Mouse (Mus musculus): ENCODE data around the gene Pttg1.
A peak's percentile ranks its signal among the peaks of the same experiment; 100 is the strongest.

Pttg1 gene

GRCm38 (mm10) chr11:43425824-43426413 is at the start of gene Pttg1:
Pttg1 (minus strand) TSS chr11:43426251.
- peak; percentile 64 to 81 for DNase-seq (ENCODE audit: low spot score in 2 of 2)

GRCm38 (mm10) chr11:43474225-43474774 is 48.2 kb upstream of the Pttg1 start, which contains the start of gene C1qtnf2:
C1qtnf2 (plus strand) TSS chr11:43474276.
- peak; percentile 32 to 60 for DNase-seq (ENCODE audit: low spot score in 2 of 2)

- no peak for DNase-seq (ENCODE audit: low spot score in 2 of 2)
These were observed 47.7 kb upstream of the Pttg1 start for GRCm38 (mm10) chr11:43473635-43474224.

- no peak for DNase-seq (ENCODE audit: low spot score in 2 of 2)
These were observed 47.1 kb upstream of the Pttg1 start for GRCm38 (mm10) chr11:43473115-43473514.

GRCm38 (mm10) chr11:43470881-43471820 is 45.1 kb upstream of the Pttg1 start:
- no peak for DNase-seq (ENCODE audit: low spot score in 2 of 2)

GRCm38 (mm10) chr11:43470118-43470517 is 44.1 kb upstream of the Pttg1 start:
- DNase-seq (ENCODE audit: low spot score in 2 of 2): no peak

- DNase-seq (ENCODE audit: low spot score in 2 of 2): no peak
These were observed 37.2 kb upstream of the Pttg1 start for GRCm38 (mm10) chr11:43463204-43463603.

- DNase-seq (ENCODE audit: low spot score in 2 of 2): no peak
These were observed 26.2 kb upstream of the Pttg1 start for GRCm38 (mm10) chr11:43452266-43452665.

- no peak for DNase-seq (ENCODE audit: low spot score in 2 of 2)
These were observed 25.3 kb upstream of the Pttg1 start for GRCm38 (mm10) chr11:43451322-43451721.

- no peak for DNase-seq (ENCODE audit: low spot score in 2 of 2)
These were observed 23.9 kb upstream of the Pttg1 start for GRCm38 (mm10) chr11:43449916-43450315.

GRCm38 (mm10) chr11:43443183-43443582 is 17.1 kb upstream of the Pttg1 start:
- no peak for DNase-seq (ENCODE audit: low spot score in 2 of 2)

GRCm38 (mm10) chr11:43441121-43441520 is 15.1 kb upstream of the Pttg1 start:
- no peak for DNase-seq (ENCODE audit: low spot score in 2 of 2)

GRCm38 (mm10) chr11:43434024-43434407 is 8.0 kb upstream of the Pttg1 start:
- DNase-seq (ENCODE audit: low spot score in 2 of 2): no peak

- peak; percentile 56 to 63 for DNase-seq (ENCODE audit: low spot score in 2 of 2)
These were observed 7.4 kb upstream of the Pttg1 start, which contains the start of gene Slu7 for GRCm38 (mm10) chr11:43433254-43434023. Slu7 (plus strand) TSS chr11:43433744.

- DNase-seq (ENCODE audit: low spot score in 2 of 2): peak; percentile 9
These were observed 398 bp upstream of the Pttg1 start for GRCm38 (mm10) chr11:43426414-43426884.

- no peak for DNase-seq (ENCODE audit: low spot score in 2 of 2)
These were observed 813 bp downstream of the Pttg1 start for GRCm38 (mm10) chr11:43425166-43425709.

GRCm38 (mm10) chr11:43424386-43424785 is 1.7 kb downstream of the Pttg1 start:
- DNase-seq (ENCODE audit: low spot score in 2 of 2): no peak

- no peak for DNase-seq (ENCODE audit: low spot score in 2 of 2)
These were observed 8.8 kb downstream of the Pttg1 start for GRCm38 (mm10) chr11:43417201-43417600.

GRCm38 (mm10) chr11:43412771-43413451 is 13.1 kb downstream of the Pttg1 start:
- DNase-seq (ENCODE audit: low spot score in 2 of 2): peak; percentile 39 to 68

GRCm38 (mm10) chr11:43411413-43411812 is 14.6 kb downstream of the Pttg1 start:
- DNase-seq (ENCODE audit: low spot score in 2 of 2): peak; percentile 27 to 50

All from urinary bladder, postnatal 36 days (tissue).